Mouse (Mus musculus): ENCODE measurements around the gene Senp7. TPM values are rescaled to one million over a fixed set of nuclear protein-coding genes. Genes with fewer than 3 reads are reported as not detected.

Senp7 gene
- total RNA-seq, 1 experiment, result 6.2 TPM

- in situ Hi-C loops (cut with MboI; ENCODE audit: low sequenced_read_pairs in 2 of 2, unreplicated experiment in 2 of 2), result no loop called here
- no peak for TF ChIP-seq CHD2 (IDR thresholded peaks at IDR 0.05; ENCODE audit: low read depth, low read length)
- DNase-seq (ENCODE audit: low read depth, low spot score), result peak; percentile 38
- Histone ChIP-seq H3K36me3 (ENCODE audit: control insufficient read depth, insufficient read depth, low read length, poor library complexity, severe bottlenecking) (no peaks in the 10 kb centered on the region), H3K9ac (ENCODE audit: insufficient read depth, low read depth, low read length, poor library complexity, severe bottlenecking) (peak overlapping the region; percentile 78), H3K9me3 (ENCODE audit: control insufficient read depth, insufficient read depth, low read depth, low read length) (no peaks in the 10 kb centered on the region), H3K4me1 (ENCODE audit: control insufficient read depth in 2 of 2, insufficient read depth in 2 of 2, low read length in 2 of 2, poor library complexity in 1 of 2) (no peaks in the 10 kb centered on the region), H3K4me3 (ENCODE audit: insufficient read depth in 1 of 2, low read depth in 1 of 2, low read length in 2 of 2, poor library complexity in 1 of 2, severe bottlenecking in 1 of 2) (peak overlapping the region; percentile 34 to 57), H3K27ac (ENCODE audit: insufficient read depth, low read depth, low read length, poor library complexity, severe bottlenecking) (no peak overlapping the region)
Observed at GRCm38 (mm10) chr16:56144876-56145555, 96.9 kb downstream of the Senp7 start.

- TF ChIP-seq MAFK (IDR thresholded peaks at IDR 0.05; ENCODE audit: insufficient read depth, low read depth, low read length) (no peak), ZC3H11A (IDR thresholded peaks at IDR 0.05; ENCODE audit: borderline replicate concordance, low read depth, low read length) (0 out of 2 replicates have a peak, but pooled peaks have one; percentile 18)
- in situ Hi-C loops (cut with MboI; ENCODE audit: low sequenced_read_pairs in 2 of 2, unreplicated experiment in 2 of 2), result no loop called here
- Histone ChIP-seq H3K4me1 (ENCODE audit: control insufficient read depth in 2 of 2, insufficient read depth in 2 of 2, low read length in 2 of 2, poor library complexity in 1 of 2) (no peaks in the 10 kb centered on the region), H3K4me3 (ENCODE audit: insufficient read depth in 1 of 2, low read depth in 1 of 2, low read length in 2 of 2, poor library complexity in 1 of 2, severe bottlenecking in 1 of 2) (no peak overlapping the region), H3K27ac (ENCODE audit: insufficient read depth, low read depth, low read length, poor library complexity, severe bottlenecking) (no peak overlapping the region), H3K9ac (ENCODE audit: insufficient read depth, low read depth, low read length, poor library complexity, severe bottlenecking) (no peak overlapping the region), H3K36me3 (ENCODE audit: control insufficient read depth, insufficient read depth, low read length, poor library complexity, severe bottlenecking) (no peaks in the 10 kb centered on the region), H3K9me3 (ENCODE audit: control insufficient read depth, insufficient read depth, low read depth, low read length) (no peaks in the 10 kb centered on the region)
- DNase-seq (ENCODE audit: low read depth, low spot score), result no peak
Observed at GRCm38 (mm10) chr16:56147679-56148078, 99.5 kb downstream of the Senp7 start.

- TF ChIP-seq CHD2 (IDR thresholded peaks at IDR 0.05; ENCODE audit: low read depth, low read length) (no peak), ZC3H11A (IDR thresholded peaks at IDR 0.05; ENCODE audit: borderline replicate concordance, low read depth, low read length) (no peak), ZNF384 (IDR thresholded peaks at IDR 0.05; ENCODE audit: low read depth, low read length) (no peak), HCFC1 (IDR thresholded peaks at IDR 0.05; ENCODE audit: borderline replicate concordance, insufficient read depth, low read length) (no peak), MAFK (IDR thresholded peaks at IDR 0.05; ENCODE audit: insufficient read depth, low read depth, low read length) (no peak)
- H3K4me1 ChIP-seq (ENCODE audit: control insufficient read depth in 2 of 2, insufficient read depth in 2 of 2, low read length in 2 of 2, poor library complexity in 1 of 2), result no peaks in the 10 kb centered on the region
- H3K27ac ChIP-seq (ENCODE audit: insufficient read depth, low read depth, low read length, poor library complexity, severe bottlenecking), result no peak overlapping the region
- H3K36me3 ChIP-seq (ENCODE audit: control insufficient read depth, insufficient read depth, low read length, poor library complexity, severe bottlenecking), result no peaks in the 10 kb centered on the region
- H3K9ac ChIP-seq (ENCODE audit: insufficient read depth, low read depth, low read length, poor library complexity, severe bottlenecking), result no peak overlapping the region
- no peak overlapping the region for H3K4me3 ChIP-seq (ENCODE audit: insufficient read depth in 1 of 2, low read depth in 1 of 2, low read length in 2 of 2, poor library complexity in 1 of 2, severe bottlenecking in 1 of 2)
- H3K9me3 ChIP-seq (ENCODE audit: control insufficient read depth, insufficient read depth, low read depth, low read length), result no peaks in the 10 kb centered on the region
- no peak for DNase-seq (ENCODE audit: low read depth, low spot score)
- in situ Hi-C loops (cut with MboI; ENCODE audit: low sequenced_read_pairs in 2 of 2, unreplicated experiment in 2 of 2), result no loop called here
Observed at GRCm38 (mm10) chr16:56163466-56163865, 115.3 kb downstream of the Senp7 start.

- DNase-seq (ENCODE audit: low read depth, low spot score), result no peak
- Histone ChIP-seq H3K36me3 (ENCODE audit: control insufficient read depth, insufficient read depth, low read length, poor library complexity, severe bottlenecking) (no peaks in the 10 kb centered on the region), H3K27ac (ENCODE audit: insufficient read depth, low read depth, low read length, poor library complexity, severe bottlenecking) (no peak overlapping the region), H3K9me3 (ENCODE audit: control insufficient read depth, insufficient read depth, low read depth, low read length) (no peaks in the 10 kb centered on the region), H3K4me3 (ENCODE audit: insufficient read depth in 1 of 2, low read depth in 1 of 2, low read length in 2 of 2, poor library complexity in 1 of 2, severe bottlenecking in 1 of 2) (no peak overlapping the region), H3K9ac (ENCODE audit: insufficient read depth, low read depth, low read length, poor library complexity, severe bottlenecking) (no peak overlapping the region), H3K4me1 (ENCODE audit: control insufficient read depth in 2 of 2, insufficient read depth in 2 of 2, low read length in 2 of 2, poor library complexity in 1 of 2) (no peaks in the 10 kb centered on the region)
- TF ChIP-seq ZNF384 (IDR thresholded peaks at IDR 0.05; ENCODE audit: low read depth, low read length) (no peak), MAFK (IDR thresholded peaks at IDR 0.05; ENCODE audit: insufficient read depth, low read depth, low read length) (no peak), ZC3H11A (IDR thresholded peaks at IDR 0.05; ENCODE audit: borderline replicate concordance, low read depth, low read length) (no peak), CHD2 (IDR thresholded peaks at IDR 0.05; ENCODE audit: low read depth, low read length) (no peak), HCFC1 (IDR thresholded peaks at IDR 0.05; ENCODE audit: borderline replicate concordance, insufficient read depth, low read length) (no peak)
- in situ Hi-C loops (cut with MboI; ENCODE audit: low sequenced_read_pairs in 2 of 2, unreplicated experiment in 2 of 2), result no loop called here
Observed at GRCm38 (mm10) chr16:56170247-56170646, 122.1 kb downstream of the Senp7 start.
